Mouse (Mus musculus): ENCODE measurements around the gene Galr3. TPM values are rescaled to one million over a fixed set of nuclear protein-coding genes. Genes with fewer than 3 reads are reported as not detected.
"Not testable (repeated sequence)": the region's sequence is repeated elsewhere in the genome, so short reads cannot be mapped to it uniquely, and the experiment has no call there.

The Galr3 gene
- polyA plus RNA-seq, 1 experiment = 10.8 TPM

DNA sequence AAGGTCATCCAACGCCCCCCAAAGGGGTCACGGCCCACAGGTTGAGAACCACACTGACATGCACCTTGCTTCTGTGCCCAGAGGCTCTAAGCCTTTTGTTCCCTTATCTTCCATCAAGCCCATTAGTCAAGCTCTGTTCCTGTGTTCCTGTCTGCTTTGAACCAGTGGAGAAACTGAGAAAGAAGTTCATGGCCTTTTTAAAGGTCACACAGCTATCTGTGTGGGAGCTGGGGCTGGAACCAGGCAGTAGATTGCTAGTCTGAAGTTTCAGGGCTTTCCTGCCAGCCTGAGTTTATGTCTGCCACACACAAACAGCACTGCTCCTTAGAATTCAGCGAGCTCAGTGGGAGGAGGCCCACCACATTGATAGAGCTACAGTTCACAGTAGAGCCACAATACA lies 38.6 kb upstream of the Galr3 start:
- Histone ChIP-seq H3K27me3 (replicated peaks) (no peaks in the 10 kb centered on the region), H3K36me3 (replicated peaks; ENCODE audit: low read length) (peaks cover 92% of the 10 kb centered on the region), H3K4me1 (peaks cover 5% of the 10 kb centered on the region; the same call in 1 of the 2 replicates), H3K9me3 (no peaks in the 10 kb centered on the region), H3K4me3 (replicated peaks) (no peak overlapping the region)
- TF ChIP-seq FLI1 (IDR thresholded peaks at IDR 0.05; ENCODE audit: low read length) (no peak), GATA1 (IDR thresholded peaks at IDR 0.05; ENCODE audit: borderline replicate concordance, low read length) (no peak)

DNA sequence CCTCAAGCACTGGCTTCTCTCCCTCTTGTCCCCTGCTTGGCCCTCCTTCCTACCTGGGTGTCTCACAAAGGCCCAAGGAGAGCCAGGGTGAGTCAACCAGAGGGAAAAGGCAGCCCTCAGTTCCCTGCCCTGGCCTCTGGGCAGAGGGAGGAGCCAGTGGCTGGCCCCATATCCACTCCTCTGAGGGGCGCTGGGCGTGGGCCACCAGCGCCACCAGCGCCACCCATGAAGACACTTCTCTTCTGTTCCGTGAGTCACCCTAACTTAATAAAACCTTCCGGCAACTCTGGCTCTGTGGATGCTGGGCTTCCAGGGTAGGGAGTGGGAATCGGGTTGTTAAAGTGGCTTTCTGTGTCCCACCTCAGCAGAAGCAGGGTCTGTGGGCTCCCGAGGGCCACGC lies 36.1 kb upstream of the Galr3 start:
- Histone ChIP-seq H3K9me3 (no peaks in the 10 kb centered on the region), H3K4me1 (no peaks in the 10 kb centered on the region; the same call in 1 of the 2 replicates), H3K27me3 (replicated peaks) (peaks cover 8% of the 10 kb centered on the region), H3K4me3 (replicated peaks) (no peak overlapping the region), H3K36me3 (replicated peaks; ENCODE audit: low read length) (peaks cover 67% of the 10 kb centered on the region)
- no peak for TF ChIP-seq FLI1 (IDR thresholded peaks at IDR 0.05; ENCODE audit: low read length)
- no peak for TF ChIP-seq GATA1 (IDR thresholded peaks at IDR 0.05; ENCODE audit: borderline replicate concordance, low read length)

DNA sequence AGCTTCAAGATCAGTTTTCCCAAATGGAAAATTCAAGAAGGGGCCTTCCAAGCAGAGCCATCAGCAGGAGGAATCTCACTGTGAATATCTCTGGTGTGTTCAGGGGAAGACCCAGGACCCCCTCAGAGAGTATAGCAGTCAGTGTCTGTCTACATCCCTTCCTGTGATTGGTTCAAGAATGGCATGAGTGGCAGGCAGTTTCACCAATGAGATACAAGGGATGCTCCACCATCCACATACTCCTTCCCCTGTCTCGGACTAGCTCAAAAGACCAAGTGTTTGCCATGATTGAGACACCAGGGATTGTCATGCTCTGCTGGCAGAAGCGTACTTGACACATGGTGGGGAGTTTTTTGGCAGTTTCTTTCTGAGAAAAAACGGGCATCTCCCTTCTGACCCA lies 35.0 kb upstream of the Galr3 start:
- TF ChIP-seq FLI1 (IDR thresholded peaks at IDR 0.05; ENCODE audit: low read length) = no peak
- no peak for TF ChIP-seq GATA1 (IDR thresholded peaks at IDR 0.05; ENCODE audit: borderline replicate concordance, low read length)
- Histone ChIP-seq H3K4me1 (no peaks in the 10 kb centered on the region; the same call in 1 of the 2 replicates), H3K27me3 (replicated peaks) (peaks cover 14% of the 10 kb centered on the region), H3K4me3 (replicated peaks) (no peak overlapping the region), H3K9me3 (no peaks in the 10 kb centered on the region), H3K36me3 (replicated peaks; ENCODE audit: low read length) (peaks cover 57% of the 10 kb centered on the region)

DNA sequence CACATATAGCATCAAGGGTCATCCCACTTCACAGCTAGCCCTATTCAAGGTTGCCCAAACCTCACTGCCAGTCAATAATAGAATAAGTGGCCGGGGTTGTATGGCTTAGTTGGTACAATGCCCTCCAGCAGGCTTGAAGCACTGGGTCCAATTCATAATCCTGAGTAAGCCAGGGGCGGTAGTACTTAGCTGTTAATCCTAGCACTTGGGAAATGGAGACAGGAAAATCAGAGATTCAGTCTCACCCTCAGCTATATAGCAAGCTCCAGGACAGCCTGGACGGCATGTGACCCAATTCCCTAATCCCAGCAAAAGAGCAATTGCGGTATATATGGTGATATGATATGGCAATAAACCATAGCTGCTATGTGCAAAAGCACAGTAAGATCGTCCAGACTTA lies 34.6 kb upstream of the Galr3 start:
- peaks cover 52% of the 10 kb centered on the region for H3K36me3 ChIP-seq (replicated peaks; ENCODE audit: low read length)

DNA sequence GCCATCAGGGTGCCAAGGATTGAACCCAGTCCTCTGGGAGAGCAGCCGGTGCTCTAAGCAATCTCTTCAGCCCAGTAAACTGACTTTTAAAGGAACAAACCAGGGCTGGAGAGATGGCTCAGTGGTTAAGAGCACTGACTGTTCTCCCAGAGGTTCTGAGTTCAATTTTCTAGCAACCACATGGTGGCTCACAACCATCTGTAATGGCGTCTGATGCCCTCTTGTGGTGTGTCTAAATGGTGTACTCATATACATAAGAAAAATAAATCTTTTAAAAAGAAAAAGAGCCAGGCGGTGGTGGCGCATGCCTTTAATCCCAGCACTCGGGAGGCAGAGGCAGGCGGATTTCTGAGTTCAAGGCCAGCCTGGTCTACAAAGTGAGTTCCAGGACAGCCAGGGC lies 33.8 kb upstream of the Galr3 start:
- not testable (repeated sequence) for H3K4me1 ChIP-seq; H3K9me3 ChIP-seq; H3K4me3 ChIP-seq (replicated peaks)
- peaks cover 45% of the 10 kb centered on the region for H3K36me3 ChIP-seq (replicated peaks; ENCODE audit: low read length)
- peaks cover 20% of the 10 kb centered on the region for H3K27me3 ChIP-seq (replicated peaks)

More for the DNA sequence above, 34.6 kb upstream of the Galr3 start:
- peaks cover 17% of the 10 kb centered on the region for H3K27me3 ChIP-seq (replicated peaks)
- no peaks in the 10 kb centered on the region; the same call in 1 of the 2 replicates for H3K4me1 ChIP-seq
- TF ChIP-seq FLI1 (IDR thresholded peaks at IDR 0.05; ENCODE audit: low read length) (no peak), GATA1 (IDR thresholded peaks at IDR 0.05; ENCODE audit: borderline replicate concordance, low read length) (no peak)
- H3K4me3 ChIP-seq (replicated peaks) = no peak overlapping the region
- H3K9me3 ChIP-seq = no peaks in the 10 kb centered on the region

DNA sequence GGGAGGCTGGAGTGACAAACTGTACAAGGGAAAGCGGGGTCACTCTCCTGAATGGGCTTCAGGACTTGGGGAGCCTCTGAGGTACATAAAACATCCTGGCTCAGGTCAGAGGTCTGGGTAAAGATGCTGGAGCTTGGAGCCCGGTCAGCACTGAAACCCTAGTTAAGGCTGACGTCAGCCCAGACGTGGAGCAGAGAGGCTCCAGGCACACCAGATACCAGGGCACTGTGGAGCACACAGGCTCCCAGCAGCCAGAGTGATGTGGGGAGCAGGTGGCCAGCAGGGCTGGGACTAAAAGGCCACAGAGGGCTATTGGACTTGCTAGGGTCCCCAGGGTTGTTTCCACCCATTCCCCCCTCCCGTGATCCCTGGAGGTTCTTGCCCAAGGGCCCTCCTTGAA lies 32.0 kb upstream of the Galr3 start:
- Histone ChIP-seq H3K36me3 (replicated peaks; ENCODE audit: low read length) (peaks cover 26% of the 10 kb centered on the region), H3K4me3 (replicated peaks) (no peak overlapping the region), H3K27me3 (replicated peaks) (peaks cover 38% of the 10 kb centered on the region), H3K9me3 (no peaks in the 10 kb centered on the region), H3K4me1 (peaks cover 6% of the 10 kb centered on the region)
- no peak for TF ChIP-seq FLI1 (IDR thresholded peaks at IDR 0.05; ENCODE audit: low read length)
- TF ChIP-seq GATA1 (IDR thresholded peaks at IDR 0.05; ENCODE audit: borderline replicate concordance, low read length) = no peak

DNA sequence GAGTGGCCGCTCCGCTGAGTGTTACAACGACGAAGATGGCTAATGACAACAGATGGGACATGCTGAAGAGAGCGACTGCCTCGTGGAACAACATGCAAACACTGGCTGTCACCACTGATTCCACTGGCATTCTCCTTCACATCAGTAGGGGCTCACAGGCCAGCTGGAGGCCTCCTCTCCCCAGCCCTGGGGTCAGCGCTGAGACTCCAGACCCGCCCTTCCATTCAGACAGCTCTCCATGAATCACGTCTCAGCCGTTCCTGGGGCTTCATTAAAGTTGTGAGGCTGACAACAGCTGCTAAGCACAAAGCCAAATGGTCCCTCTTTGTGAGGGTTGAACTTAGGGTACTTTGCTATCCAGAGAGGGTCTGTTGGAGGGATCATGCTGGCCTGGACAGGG lies 30.1 kb upstream of the Galr3 start:
- TF ChIP-seq FLI1 (IDR thresholded peaks at IDR 0.05; ENCODE audit: low read length) = no peak
- TF ChIP-seq GATA1 (IDR thresholded peaks at IDR 0.05; ENCODE audit: borderline replicate concordance, low read length) = no peak
- H3K4me1 ChIP-seq = peaks cover 6% of the 10 kb centered on the region
- H3K4me3 ChIP-seq (replicated peaks) = no peak overlapping the region

DNA sequence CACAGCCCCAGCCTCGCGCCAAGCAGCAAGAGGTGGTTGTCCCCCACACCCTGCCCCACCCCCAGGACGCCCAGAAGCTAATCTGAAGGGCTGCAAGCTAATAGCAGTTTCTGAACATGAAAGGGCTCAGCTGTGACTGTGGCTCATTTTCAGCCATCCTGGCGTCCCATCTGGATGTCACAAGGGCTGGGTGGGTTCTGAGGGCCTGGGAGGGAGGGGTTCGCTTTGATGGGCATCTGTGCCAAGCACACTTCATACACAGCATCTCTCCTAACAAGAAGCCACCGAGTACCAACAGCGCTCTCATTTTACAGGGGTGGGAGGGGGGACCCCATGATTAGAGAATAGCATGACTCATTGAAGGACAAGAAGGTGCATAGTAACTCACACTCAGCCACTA lies 28.3 kb upstream of the Galr3 start:
- Histone ChIP-seq H3K4me3 (replicated peaks) (no peak overlapping the region), H3K4me1 (peaks cover 6% of the 10 kb centered on the region), H3K36me3 (replicated peaks; ENCODE audit: low read length) (no peaks in the 10 kb centered on the region), H3K9me3 (no peaks in the 10 kb centered on the region), H3K27me3 (replicated peaks) (peaks cover 57% of the 10 kb centered on the region)
- TF ChIP-seq GATA1 (IDR thresholded peaks at IDR 0.05; ENCODE audit: borderline replicate concordance, low read length) (no peak), FLI1 (IDR thresholded peaks at IDR 0.05; ENCODE audit: low read length) (no peak)

More for the DNA sequence above, 30.1 kb upstream of the Galr3 start:
- H3K27me3 ChIP-seq (replicated peaks) = peaks cover 48% of the 10 kb centered on the region
- peaks cover 8% of the 10 kb centered on the region for H3K36me3 ChIP-seq (replicated peaks; ENCODE audit: low read length)
- H3K9me3 ChIP-seq = no peaks in the 10 kb centered on the region

DNA sequence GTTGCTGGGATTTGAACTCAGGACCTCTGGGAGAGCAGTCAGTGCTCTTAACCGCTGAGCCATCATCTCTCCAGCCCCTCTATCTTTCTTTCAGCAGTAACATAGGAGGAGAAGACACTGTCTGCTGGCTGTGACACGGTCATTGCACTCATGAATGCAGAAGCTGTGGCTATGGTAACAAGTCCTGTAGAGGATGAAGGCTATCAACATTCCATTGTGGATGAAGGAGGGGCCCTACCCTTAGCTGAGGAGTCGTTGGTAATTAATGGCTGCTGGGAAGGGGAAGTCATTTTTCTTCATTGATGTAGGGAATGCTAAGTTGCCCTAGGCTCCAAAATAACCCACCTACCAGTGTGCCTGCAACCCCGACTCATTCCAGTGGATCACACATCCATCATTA lies 23.5 kb upstream of the Galr3 start:
- Histone ChIP-seq H3K4me1 (peaks cover 20% of the 10 kb centered on the region), H3K27me3 (replicated peaks) (peaks cover 63% of the 10 kb centered on the region), H3K36me3 (replicated peaks; ENCODE audit: low read length) (no peaks in the 10 kb centered on the region), H3K9me3 (no peaks in the 10 kb centered on the region), H3K4me3 (replicated peaks) (no peak overlapping the region)
- no peak for TF ChIP-seq FLI1 (IDR thresholded peaks at IDR 0.05; ENCODE audit: low read length)
- TF ChIP-seq GATA1 (IDR thresholded peaks at IDR 0.05; ENCODE audit: borderline replicate concordance, low read length) = no peak

DNA sequence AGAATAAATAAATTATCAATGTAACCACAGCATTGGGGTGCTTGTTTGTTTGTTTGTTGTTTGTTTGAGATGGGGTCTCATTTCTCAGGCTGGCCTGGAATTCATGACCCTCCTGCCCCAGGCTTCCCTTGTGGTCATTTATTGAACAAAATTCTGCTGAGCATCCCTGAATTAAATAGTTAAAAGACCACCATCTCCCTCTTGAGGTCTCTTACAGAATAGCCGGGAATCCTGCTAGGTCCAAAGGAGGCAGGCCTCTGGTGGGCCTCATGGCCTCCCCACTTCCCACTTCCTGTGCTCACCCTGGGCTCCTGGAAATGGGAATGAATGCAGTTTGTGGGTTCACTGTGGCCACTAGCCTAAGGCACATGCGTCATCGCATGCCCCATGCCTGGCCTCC lies 22.8 kb upstream of the Galr3 start:
- no peaks in the 10 kb centered on the region for H3K36me3 ChIP-seq (replicated peaks; ENCODE audit: low read length)
- TF ChIP-seq FLI1 (IDR thresholded peaks at IDR 0.05; ENCODE audit: low read length) (no peak), GATA1 (IDR thresholded peaks at IDR 0.05; ENCODE audit: borderline replicate concordance, low read length) (no peak)
- peaks cover 62% of the 10 kb centered on the region for H3K27me3 ChIP-seq (replicated peaks)
- H3K4me3 ChIP-seq (replicated peaks) = no peak overlapping the region
- H3K9me3 ChIP-seq = no peaks in the 10 kb centered on the region
- H3K4me1 ChIP-seq = peaks cover 26% of the 10 kb centered on the region

DNA sequence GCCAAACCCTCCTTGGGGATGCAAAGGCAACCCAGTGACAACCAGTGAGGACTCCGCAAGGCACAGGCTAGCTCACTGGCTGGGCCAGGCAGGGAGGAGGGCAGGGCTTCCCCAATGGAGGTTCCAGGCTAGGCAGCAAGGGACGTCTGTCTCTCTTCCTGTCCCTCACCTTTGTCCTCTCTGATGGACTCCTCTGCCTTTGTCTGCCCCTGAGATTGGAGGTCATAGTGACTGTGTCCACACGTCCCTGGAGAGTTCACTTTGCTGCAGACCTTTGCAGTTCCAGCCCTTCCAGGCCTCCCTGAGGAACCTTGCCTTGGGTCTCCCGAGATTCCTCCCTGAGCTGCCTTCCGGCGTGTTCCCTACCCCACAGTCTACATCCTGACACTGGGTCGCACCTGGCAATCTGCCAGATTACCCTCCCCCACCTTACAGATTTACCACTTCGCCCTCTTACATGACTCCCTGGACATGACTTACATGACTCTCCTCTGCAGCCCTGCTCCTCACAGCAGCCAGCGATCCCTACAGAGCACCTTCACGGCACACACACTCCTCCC lies 18.9 kb upstream of the Galr3 start:
- no peak overlapping the region for H3K4me3 ChIP-seq (replicated peaks)
- peaks cover 71% of the 10 kb centered on the region for H3K27me3 ChIP-seq (replicated peaks)
- H3K9me3 ChIP-seq = no peaks in the 10 kb centered on the region
- H3K4me1 ChIP-seq = peaks cover 32% of the 10 kb centered on the region
- no peaks in the 10 kb centered on the region for H3K36me3 ChIP-seq (replicated peaks; ENCODE audit: low read length)
- TF ChIP-seq GATA1 (IDR thresholded peaks at IDR 0.05; ENCODE audit: borderline replicate concordance, low read length) (no peak), FLI1 (IDR thresholded peaks at IDR 0.05; ENCODE audit: low read length) (no peak)

Measured in megakaryocyte, embryonic 14.5 days (primary cell).